Mouse (Mus musculus) liver, adult (tissue): ENCODE measurements around the gene Kif1a.
A peak's percentile ranks its signal among the peaks of the same experiment; 100 is the strongest.

Experiments
- GATA4 ChIP-seq: IDR thresholded peaks from 2 replicates; pipeline ENCODE4 v1.6.1; 2014; ENCODE audit warnings: mild to moderate bottlenecking, low read length; ENCODE audit not compliant: insufficient replicate concordance

Gene Kif1a

DNA sequence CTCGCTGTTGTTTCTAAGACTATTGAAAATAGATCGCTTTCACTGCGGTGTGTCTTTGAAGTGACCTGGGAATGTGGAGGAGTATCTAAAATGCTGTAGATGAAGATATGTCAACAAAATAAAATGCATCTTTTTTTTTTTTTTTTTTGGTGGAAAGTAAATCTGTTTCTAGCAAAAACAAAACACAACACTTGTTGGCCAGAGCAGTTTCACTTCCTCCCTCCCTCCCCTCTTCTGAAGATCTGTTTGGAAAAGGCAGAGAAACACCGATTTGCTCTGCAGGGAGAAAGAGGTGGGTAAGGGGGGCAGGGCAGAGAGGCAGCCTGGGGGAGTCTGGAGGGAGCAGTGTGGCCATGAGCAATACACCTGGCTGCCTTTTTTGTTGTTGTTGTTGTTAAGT lies 88.4 kb downstream of the Kif1a start:
- no peak for TF ChIP-seq GATA4

DNA sequence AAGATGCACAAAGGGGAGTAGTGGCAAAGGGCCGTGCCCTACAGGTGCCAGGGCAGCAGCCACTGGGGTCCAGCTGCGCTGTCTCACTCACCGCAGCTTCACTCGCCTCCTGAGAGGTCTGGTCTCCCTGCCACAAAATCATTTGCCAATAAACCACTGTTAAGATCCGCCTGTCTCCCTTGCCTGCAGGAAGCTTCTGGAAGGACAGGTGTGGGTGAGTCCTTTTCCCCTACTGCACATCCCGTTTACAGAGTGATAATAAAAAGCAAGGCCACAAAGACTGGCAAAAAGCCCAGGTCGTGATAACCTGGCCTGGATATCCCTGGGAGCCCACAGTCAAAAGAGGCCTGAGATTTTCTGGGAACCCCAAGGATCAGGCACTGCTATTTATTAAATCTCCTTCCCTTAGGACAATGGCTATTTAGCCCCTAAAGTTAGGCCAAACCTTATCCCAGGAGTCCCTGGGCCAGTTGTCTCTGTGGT lies 89.6 kb downstream of the Kif1a start:
- TF ChIP-seq GATA4 = no peak

DNA sequence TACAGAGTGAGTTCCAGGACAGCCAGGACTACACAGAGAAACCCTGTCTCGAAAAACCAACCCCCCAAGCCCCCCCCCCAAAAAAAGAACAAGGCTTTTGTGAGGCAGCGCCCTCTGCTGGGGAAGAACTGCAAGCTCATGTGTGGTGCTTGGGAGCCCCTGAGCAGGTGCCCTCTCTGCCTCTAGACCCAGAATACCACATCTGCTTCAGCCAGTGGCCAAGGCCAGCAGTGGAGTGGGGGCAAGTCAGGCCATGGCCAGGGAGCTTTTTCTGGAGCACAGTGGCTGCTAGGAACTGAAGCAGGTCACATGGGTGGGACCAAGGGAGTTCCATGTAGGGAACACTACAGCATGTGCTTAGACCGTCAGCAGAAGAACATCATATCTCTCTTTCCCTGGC lies 91.0 kb downstream of the Kif1a start:
- no peak for TF ChIP-seq GATA4

DNA sequence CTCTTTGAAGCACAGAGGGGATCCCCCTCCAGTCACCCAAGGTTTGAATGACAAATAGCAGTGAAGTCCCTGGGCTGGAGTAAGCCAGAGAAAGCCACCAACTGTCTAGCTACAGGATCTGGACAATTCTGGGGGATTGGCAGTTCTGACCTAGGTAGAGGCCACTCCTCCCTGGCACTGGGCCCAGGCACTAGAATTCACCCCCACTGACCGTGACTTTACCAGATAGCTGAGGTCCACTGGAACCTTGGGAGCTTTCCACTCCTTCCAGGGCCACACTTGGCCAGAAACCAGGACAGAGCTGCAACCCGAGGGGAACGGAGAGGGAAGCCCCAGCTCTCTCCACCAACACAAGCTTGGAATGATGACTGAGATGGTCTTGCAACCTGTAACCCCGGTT lies 92.6 kb downstream of the Kif1a start:
- no peak for TF ChIP-seq GATA4

DNA sequence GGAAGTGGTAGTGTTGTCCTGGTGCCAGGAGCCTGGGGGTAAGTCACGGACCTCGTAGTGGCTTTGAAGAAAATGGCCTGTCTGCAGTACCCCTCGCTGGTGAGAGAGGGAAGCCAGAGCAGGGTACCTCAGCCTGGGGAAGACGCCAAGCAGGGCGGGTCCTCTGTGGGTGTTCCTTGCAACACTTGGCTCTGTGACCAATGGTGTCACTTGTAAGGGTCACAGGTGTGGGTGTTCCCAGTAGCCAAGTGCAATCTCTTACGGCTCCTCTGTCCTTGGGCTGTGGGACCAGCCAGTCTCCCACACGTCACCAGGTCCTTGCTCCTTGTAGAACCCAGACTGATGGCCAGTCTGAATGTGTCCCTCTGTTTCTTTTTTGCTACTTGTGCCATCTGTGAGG lies 95.7 kb downstream of the Kif1a start, which contains the start of gene Aqp12:
Gene Aqp12, plus strand, starts transcription at position 274 of the 400 bp plus-strand sequence.
- no peak for TF ChIP-seq GATA4

DNA sequence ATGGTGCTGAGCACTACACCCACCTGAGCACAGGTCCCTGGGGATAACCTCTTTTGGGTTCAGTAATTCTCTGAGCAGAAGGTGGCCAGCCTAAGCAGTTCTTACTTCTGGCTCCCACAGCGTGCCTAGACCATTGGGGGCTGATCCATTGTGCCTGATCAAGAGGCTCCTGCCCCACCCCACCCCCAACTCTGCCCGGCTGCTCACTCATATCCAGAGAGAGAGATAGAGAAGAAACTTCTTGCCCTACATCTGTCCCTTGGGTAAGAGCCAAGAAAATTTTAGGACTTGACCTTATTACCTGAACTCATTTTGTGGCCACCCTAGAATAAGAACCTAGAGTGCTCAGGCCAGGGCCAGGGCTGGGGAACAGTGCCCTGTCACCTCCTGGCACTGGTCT lies 108.9 kb downstream of the Kif1a start:
- no peak for TF ChIP-seq GATA4

DNA sequence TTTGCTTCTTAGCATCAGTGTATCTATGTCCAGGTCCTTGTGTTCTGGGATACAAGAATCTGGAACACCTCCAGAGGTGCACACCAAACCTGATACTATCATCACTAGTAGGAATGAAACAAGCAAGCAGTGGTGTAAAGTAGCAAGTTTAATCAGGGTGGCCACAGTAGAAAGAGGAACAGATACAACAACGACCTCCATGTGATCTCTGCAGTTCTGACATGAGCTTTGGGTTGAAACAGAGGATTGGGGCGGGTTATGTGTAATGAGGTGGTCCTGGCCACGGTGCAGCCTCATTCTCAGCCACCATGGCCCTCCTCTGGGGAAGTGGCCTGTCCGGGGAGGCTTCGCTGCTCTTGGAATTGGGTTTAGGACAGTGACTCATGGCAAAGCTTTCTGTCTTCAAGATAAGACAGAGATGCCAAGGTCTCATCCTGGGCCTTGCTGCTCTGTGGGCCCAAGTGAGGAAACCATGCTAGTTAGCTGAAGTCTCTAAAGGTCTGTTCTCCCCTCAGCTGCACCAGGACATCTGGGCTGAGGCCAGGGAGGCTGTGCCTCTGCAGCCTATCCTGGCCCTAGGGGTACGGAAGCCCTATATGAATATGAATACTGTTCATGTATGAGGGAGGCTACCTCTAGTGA lies 109.4 kb downstream of the Kif1a start:
- no peak for TF ChIP-seq GATA4

DNA sequence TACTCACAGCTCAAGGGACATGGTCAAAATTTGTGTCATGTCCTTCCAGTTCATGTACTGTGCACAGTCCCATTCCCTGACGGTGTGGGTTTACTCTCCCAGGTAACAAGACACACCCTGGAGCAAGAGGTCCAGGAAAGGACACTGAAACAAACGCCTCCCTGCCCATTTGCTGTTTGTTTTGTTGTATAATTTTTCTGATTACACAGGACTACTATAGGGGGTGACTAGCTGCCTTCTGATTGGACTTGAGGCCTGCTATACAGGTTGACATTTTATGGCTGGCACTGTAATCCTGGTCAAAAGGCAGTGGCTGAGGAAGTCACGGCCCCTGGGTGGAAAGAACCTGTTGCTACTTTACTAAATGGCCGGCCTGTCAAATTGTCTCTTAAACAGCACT lies 111.9 kb downstream of the Kif1a start:
- no peak for TF ChIP-seq GATA4

DNA sequence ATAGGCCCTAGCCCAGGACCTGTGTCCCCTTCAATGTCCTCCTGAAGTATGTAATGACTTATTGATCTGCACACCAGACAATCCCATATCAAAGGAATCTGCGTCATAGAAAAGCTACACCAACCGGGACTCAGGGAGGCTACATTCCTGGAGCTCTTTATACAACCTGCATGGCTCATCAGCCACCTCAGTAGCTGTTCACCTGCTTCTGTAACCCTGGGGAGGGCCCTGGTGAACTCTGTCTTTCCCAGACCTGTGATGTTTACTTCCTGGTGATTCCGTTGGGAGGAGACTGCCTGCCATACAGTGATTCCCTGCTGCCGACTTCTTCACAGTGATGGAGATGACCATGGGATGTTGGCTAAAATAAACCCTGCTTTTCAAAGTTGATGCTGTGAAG lies 112.9 kb downstream of the Kif1a start:
- TF ChIP-seq GATA4 = no peak

DNA sequence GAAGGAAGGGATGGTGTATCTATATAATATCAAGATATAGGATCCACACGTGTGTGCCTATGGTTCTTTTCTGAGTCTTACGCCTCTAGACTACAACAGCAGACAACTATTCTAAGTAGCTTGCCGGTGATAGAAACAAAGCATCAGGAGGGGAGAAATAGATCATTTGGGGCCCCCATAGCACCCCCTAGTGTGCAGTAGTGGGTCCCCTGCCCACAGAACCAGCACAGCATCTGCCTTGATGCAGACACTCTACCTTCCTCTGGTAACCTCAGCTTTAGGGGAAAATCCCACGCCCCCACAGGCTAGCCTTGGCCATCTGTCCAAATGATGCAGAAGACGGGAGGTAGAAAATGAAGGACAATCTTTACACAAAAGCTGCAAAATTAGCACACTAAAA lies 116.8 kb downstream of the Kif1a start:
- no peak for TF ChIP-seq GATA4

DNA sequence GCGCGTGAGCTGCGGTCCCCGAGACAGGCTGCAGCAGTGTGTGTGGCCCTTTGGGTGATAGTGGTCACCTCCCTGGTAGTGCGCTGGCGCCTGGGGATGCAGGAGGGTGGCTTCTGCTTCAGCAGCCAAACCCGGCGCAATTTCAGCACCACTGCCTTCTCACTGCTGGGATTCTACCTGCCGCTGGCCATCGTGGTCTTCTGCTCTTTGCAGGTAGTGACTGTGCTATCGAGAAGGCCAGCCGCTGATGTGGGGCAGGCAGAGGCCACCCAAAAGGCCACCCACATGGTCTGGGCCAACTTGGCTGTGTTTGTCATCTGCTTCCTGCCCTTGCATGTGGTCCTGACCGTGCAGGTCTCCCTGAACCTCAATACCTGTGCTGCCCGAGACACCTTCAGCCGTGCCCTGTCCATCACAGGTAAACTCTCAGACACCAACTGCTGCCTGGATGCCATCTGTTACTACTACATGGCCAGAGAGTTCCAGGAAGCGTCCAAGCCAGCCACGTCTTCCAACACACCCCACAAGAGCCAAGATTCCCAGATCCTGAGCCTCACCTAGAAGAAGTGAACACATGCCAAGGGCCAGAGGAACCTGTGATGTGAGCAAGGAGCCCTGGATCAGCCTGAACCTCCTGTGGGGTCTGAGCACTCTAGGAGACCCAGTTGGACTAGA lies 118.7 kb downstream of the Kif1a start:
- TF ChIP-seq GATA4 = no peak

DNA sequence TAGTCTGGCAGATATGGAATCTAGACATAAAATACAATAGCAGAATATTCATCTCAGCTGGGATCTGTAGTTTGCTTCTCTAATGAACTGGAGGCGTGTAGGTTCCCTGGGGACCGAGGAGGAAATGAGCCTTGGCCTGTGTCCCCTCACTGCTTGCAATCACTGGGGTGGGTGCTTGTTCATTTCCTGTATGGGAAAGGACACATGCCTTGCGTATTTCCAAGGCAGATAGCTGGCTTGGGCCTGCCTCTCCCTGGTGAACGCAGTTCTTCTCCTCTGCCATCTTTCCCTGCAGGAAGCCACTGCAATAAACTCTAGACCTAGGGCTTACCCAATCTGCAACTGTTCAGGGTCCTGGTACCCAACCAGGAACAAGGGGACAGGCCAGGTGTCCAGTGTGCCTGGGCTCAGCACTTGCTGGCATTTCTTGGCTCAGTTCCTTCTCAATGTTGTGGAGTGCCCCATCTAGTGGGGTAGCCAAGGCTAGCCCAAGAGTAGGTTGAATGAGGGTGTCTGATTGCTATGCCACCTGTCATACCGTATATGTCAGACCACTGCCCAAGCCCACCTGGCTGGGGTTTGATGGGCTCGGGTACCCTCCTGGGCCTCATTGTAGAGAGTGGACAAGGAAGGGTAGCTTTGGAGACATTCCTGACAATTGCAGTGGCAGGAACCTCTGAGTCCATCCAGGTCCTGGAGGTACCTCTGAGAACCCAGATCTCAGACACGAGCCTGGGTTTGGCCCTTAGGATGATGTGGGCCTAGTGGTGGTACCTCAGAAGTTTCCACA lies 120.5 kb downstream of the Kif1a start:
- peak; percentile 90; the same call in 1 of the 2 replicates for TF ChIP-seq GATA4

DNA sequence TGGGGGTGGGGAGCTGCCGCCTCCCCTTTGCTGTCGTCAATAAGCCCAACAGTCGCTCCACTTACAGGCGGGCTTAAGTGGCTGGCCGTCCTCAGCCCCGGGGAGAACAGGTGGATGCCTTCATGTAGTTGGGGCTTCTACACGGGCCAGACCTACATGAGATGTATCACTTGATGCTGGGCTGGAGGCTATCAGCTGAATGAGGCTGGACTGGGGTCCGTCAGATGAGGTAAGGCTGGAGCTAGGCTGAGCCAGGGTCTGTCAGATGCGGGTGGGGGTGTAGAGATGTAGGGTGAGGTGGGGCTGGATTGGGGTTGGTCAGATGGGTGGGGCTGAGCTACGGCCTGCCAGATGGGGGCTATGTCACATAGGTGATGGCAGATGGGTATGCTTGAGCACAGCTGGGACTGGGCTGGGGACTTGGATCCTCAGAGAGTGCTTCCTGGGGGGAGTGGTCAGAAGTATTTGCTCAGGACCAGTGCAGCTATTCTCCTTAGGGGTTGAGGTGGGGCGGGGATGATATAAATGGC lies 122.6 kb downstream of the Kif1a start:
- TF ChIP-seq GATA4 = no peak

DNA sequence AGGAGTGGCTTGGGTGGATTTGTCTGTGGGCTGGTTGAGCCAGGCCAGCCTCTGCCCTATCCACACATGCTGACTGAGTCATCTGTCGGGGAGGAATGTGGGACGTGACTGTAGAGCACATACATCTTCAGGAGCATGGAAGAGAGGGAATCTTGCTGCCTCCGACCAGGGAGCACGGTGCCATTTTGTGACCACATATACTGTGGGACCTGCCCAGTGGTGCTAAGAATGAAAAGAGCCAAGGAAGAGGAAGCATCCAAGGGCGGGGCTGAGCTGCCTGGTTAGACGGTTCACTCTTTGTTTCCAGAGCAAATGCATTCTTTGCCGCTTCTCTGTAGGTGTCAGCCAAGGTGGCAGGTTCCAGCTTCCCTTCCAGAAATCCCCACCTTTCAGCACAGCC lies 123.1 kb downstream of the Kif1a start:
- TF ChIP-seq GATA4 = no peak

DNA sequence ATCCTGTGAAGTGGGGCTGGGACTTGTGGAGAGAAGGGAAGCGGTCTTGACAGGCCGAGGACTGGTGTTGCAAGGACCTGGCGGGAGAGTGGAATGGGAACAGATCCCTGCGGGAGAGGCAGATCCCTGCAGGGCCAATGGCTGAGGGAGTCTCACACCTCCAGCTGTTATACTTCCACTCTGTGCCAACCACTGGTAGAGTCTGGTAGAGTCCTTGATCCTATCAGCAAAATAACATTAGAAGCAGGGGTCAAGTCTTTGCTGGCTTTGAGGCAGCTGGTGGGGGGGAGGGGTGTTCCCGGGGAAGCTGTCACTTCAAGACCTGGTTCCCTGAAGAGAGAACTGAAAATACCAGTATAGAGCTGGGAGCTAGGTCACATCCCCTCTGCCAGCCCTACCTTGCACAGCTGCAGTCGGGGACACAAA lies 125.6 kb downstream of the Kif1a start:
- TF ChIP-seq GATA4 = no peak

DNA sequence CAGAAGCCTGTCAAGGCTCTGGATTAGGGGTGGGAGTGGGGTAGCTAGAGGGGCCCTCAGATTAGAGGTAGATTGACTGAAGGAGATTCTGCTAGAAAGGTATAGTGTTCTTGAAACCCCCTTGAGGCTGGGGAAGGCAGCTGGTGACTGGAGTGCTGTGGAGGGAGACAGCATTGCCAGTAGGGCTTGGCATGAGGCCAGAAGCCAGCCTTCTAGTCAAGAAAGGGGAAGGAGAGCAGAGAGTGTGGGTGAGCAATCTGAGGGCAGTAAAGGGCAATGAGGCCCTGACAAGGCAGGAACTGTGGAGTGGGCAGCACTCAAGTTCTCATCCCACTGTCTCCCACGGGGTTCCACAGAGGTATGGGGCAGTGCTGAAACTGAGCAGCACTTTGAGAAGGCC lies 128.9 kb downstream of the Kif1a start:
- no peak for TF ChIP-seq GATA4
